9 mouse cellular contexts compared by ENCODE assay signal in genomic region chr5:96376216-96376615, GRCm38 (mm10). TPM values are rescaled to one million over a fixed set of nuclear protein-coding genes. Genes with fewer than 3 reads are reported as not detected.
DNase-seq lines count a peak whose midpoint lies in the region; ATAC-seq lines count a peak whose summit lies in the region.
"Had no signal": no experiment of that assay in that cellular context is flagged by ENCODE, and none has a peak within 500 bp of the region (broad histone marks: within the 10 kb centered on the region; RNA-seq: fewer than 3 reads in every experiment).

No protein-coding gene starts in this region.

- H3K27me3 ChIP-seq in forebrain, embryonic 10.5 days (ENCODE audit: poor library complexity, severe bottlenecking), result peaks cover 26% of the 10 kb centered on the region
- 0 out of 2 replicates have a peak, but pooled peaks cover 2% of the 10 kb centered on the region for H3K27me3 ChIP-seq in forebrain, embryonic 16.5 days (replicated peaks; ENCODE audit: control insufficient read depth, insufficient read depth, low read length)
- no peaks in the 10 kb centered on the region; the same call in 1 of the 2 replicates for H3K27me3 ChIP-seq in lung, embryonic 15.5 days
- peaks cover 3% of the 10 kb centered on the region; the same call in 1 of the 2 replicates for H3K27me3 ChIP-seq in hindbrain, embryonic 15.5 days
- peaks cover 3% of the 10 kb centered on the region; the same call in 1 of the 2 replicates for H3K27me3 ChIP-seq in neural tube, embryonic 15.5 days (replicated peaks)

- H3K36me3 ChIP-seq in forebrain, embryonic 10.5 days (replicated peaks), result no peaks in the 10 kb centered on the region; the same call in 1 of the 2 replicates
- H3K36me3 ChIP-seq in forebrain, embryonic 16.5 days (ENCODE audit: control insufficient read depth, insufficient read depth), result no peaks in the 10 kb centered on the region
- H3K36me3 ChIP-seq in lung, embryonic 15.5 days, result no peaks in the 10 kb centered on the region
- no peaks in the 10 kb centered on the region for H3K36me3 ChIP-seq in hindbrain, embryonic 15.5 days
- H3K36me3 ChIP-seq in neural tube, embryonic 15.5 days, result no peaks in the 10 kb centered on the region

- peak overlapping the region; percentile 72 for H3K4me3 ChIP-seq in forebrain, embryonic 10.5 days
- H3K4me3 ChIP-seq in forebrain, embryonic 16.5 days (replicated peaks; ENCODE audit: low read length), result no peak overlapping the region
- peak overlapping the region; percentile 70 for H3K4me3 ChIP-seq in lung, embryonic 15.5 days
- peak overlapping the region; percentile 65 for H3K4me3 ChIP-seq in hindbrain, embryonic 15.5 days
- H3K4me3 ChIP-seq in neural tube, embryonic 15.5 days (replicated peaks), result peak overlapping the region; percentile 53
- H3K4me3 ChIP-seq: erythroblast, embryonic 14.5 days had no signal

- ATAC-seq in forebrain, embryonic 16.5 days, result no peak
- no peak for ATAC-seq in lung, embryonic 15.5 days (ENCODE audit: borderline replicate concordance, extremely low read depth, low FRiP score, low TSS enrichment)
- ATAC-seq in hindbrain, embryonic 15.5 days (ENCODE audit: low FRiP score, low read depth), result no peak
- no peak for ATAC-seq in neural tube, embryonic 15.5 days (ENCODE audit: low FRiP score)
- no peak for ATAC-seq in megakaryocyte progenitor cell, adult 5-6 weeks (replicated peaks; ENCODE audit: poor library complexity)

- H3K4me2 ChIP-seq in forebrain, embryonic 16.5 days (ENCODE audit: low read length), result no peak overlapping the region
- H3K4me2 ChIP-seq in lung, embryonic 15.5 days, result peak overlapping the region; percentile 95
- peak overlapping the region; percentile 94 for H3K4me2 ChIP-seq in hindbrain, embryonic 15.5 days
- H3K4me2 ChIP-seq in neural tube, embryonic 15.5 days, result peak overlapping the region; percentile 99

- DNase-seq in forebrain, embryonic 10.5 days (ENCODE audit: extremely low spot score, low spot score), result no peak
- no peak for DNase-seq in lung, postnatal 14 days
- no peak for DNase-seq in layer of hippocampus, postnatal 10 days (ENCODE audit: low spot score in 2 of 2)

- H3K9me3 ChIP-seq in forebrain, embryonic 10.5 days, result no peaks in the 10 kb centered on the region
- no peaks in the 10 kb centered on the region for H3K9me3 ChIP-seq in forebrain, embryonic 16.5 days (ENCODE audit: control insufficient read depth, low read length)
- no peaks in the 10 kb centered on the region for H3K9me3 ChIP-seq in lung, embryonic 15.5 days
- no peaks in the 10 kb centered on the region for H3K9me3 ChIP-seq in hindbrain, embryonic 15.5 days
- H3K9me3 ChIP-seq in neural tube, embryonic 15.5 days (replicated peaks), result no peaks in the 10 kb centered on the region

- no peak overlapping the region for H3K9ac ChIP-seq in forebrain, embryonic 16.5 days (replicated peaks; ENCODE audit: low read depth, low read length)
- H3K9ac ChIP-seq in lung, embryonic 15.5 days, result no peak overlapping the region
- H3K9ac ChIP-seq in hindbrain, embryonic 15.5 days, result no peak overlapping the region
- no peak overlapping the region for H3K9ac ChIP-seq in neural tube, embryonic 15.5 days (replicated peaks)

- H3K4me1 ChIP-seq in forebrain, embryonic 10.5 days, result peaks cover 38% of the 10 kb centered on the region
- H3K4me1 ChIP-seq in forebrain, embryonic 16.5 days (replicated peaks; ENCODE audit: control insufficient read depth, insufficient read depth, low read length), result peaks cover 18% of the 10 kb centered on the region
- peaks cover 28% of the 10 kb centered on the region for H3K4me1 ChIP-seq in lung, embryonic 15.5 days
- peaks cover 22% of the 10 kb centered on the region for H3K4me1 ChIP-seq in hindbrain, embryonic 15.5 days (replicated peaks)
- H3K4me1 ChIP-seq in neural tube, embryonic 15.5 days, result peaks cover 31% of the 10 kb centered on the region

- H3K27ac ChIP-seq in forebrain, embryonic 10.5 days, result no peak overlapping the region
- H3K27ac ChIP-seq in forebrain, embryonic 16.5 days (ENCODE audit: low read length), result no peak overlapping the region
- H3K27ac ChIP-seq in lung, embryonic 15.5 days, result no peak overlapping the region
- no peak overlapping the region for H3K27ac ChIP-seq in hindbrain, embryonic 15.5 days (replicated peaks)
- H3K27ac ChIP-seq in neural tube, embryonic 15.5 days (replicated peaks), result no peak overlapping the region

- 54% methylated on average over 4 of the region's 4 CpGs for WGBS in forebrain, embryonic 10.5 days
- 37% methylated on average over 4 of the region's 4 CpGs for WGBS in forebrain, embryonic 16.5 days
- 47% methylated on average over 4 of the region's 4 CpGs for WGBS in lung, embryonic 15.5 days
- whole genome bisulfite sequencing in hindbrain, embryonic 15.5 days, result 60% methylated on average over 4 of the region's 4 CpGs
- 36% methylated on average over 4 of the region's 4 CpGs for WGBS in neural tube, embryonic 15.5 days

RNA-seq across cellular contexts. Expression of gene Fras1, which starts 2.5 kb away (rescaled TPM):
- 8.3 and 9.8 TPM in 2 replicates for polyA plus RNA-seq in forebrain, embryonic 10.5 days (2016; fragmentation: Nextera tagmentation; extraction: Ambion mirVana)
- 2.8 and 3.4 TPM in 2 replicates for polyA plus RNA-seq in forebrain, embryonic 16.5 days (2015; fragmentation: Nextera tagmentation; extraction: Ambion mirVana)
- polyA plus RNA-seq in lung, embryonic 15.5 days (2015; fragmentation: Nextera tagmentation; extraction: Ambion mirVana), result 18.2 and 26.3 TPM in 2 replicates
- 7.1 TPM in 2 replicates for polyA plus RNA-seq in hindbrain, embryonic 15.5 days (2015; fragmentation: Nextera tagmentation; extraction: Ambion mirVana)
- 5.3 and 8.0 TPM in 2 replicates for polyA plus RNA-seq in neural tube, embryonic 15.5 days (2015; fragmentation: Nextera tagmentation; extraction: Ambion mirVana)
- total RNA-seq in megakaryocyte progenitor cell, adult 5-6 weeks (2015), result not detected in 2 replicates
- total RNA-seq in megakaryocyte progenitor cell, adult 5-6 weeks (2017), result not detected in 2 replicates
- total RNA-seq in layer of hippocampus, postnatal 10 days (2021), result 10 to 100 TPM; 17.5 to 20.3 TPM
